Mouse (Mus musculus): ENCODE data around the gene Olfr64.

GRCm38 (mm10) chr7:103843034-103843433 is 51.3 kb downstream of the Olfr64 start, which contains the start of gene Hbb-bh1:
- no peak for TF ChIP-seq CTCF (IDR thresholded peaks at IDR 0.05; ENCODE audit: low read depth)
- TF ChIP-seq EP300 (IDR thresholded peaks at IDR 0.05; ENCODE audit: low read depth): no peak
